Mouse (Mus musculus) layer of hippocampus, adult 6 months (tissue): Measurements from ENCODE around the gene Odam. TPM values are rescaled to one million over a fixed set of nuclear protein-coding genes. Genes with fewer than 3 reads are reported as not detected.

Source experiments
- long read RNA-seq, 2 experiments: library from polyadenylated mRNA; unstranded; transcript quantifications; one replicate each; pipeline ENCODE4 v2.0.0; 2019 to 2020
- polyA plus RNA-seq: library from polyadenylated mRNA; unstranded; fragments of <200 nt; fragmentation: Nextera tagmentation; gene quantifications from 2 replicates; pipeline ENCODE4 v1.2.3, GENCODE M21; 2021

Odam gene
- not detected in 2 replicates for polyA plus RNA-seq
- long read RNA-seq, experiment 1: 0 reads
- long read RNA-seq, experiment 2: 0 reads

GRCm38 (mm10) chr5:87884729-87885128 lies at the start of gene Odam:
Gene Odam, plus strand, starts transcription at chr5:87885029.

GRCm38 (mm10) chr5:87925372-87925771 lies 40.5 kb downstream of the Odam start, which contains the start of gene Csn3:
Gene Csn3, plus strand, starts transcription at chr5:87925579.

Other genes starting within 250 kb of the Odam start
- not detected in 2 replicates for gene Csn1s1, start 218.8 kb upstream of the Odam start, polyA plus RNA-seq
- gene Csn2, start 185.4 kb upstream of the Odam start, polyA plus RNA-seq: not detected in 2 replicates
- gene Csn1s2a, start 110.5 kb upstream of the Odam start, polyA plus RNA-seq: not detected in 2 replicates
- gene Csn1s2b, start 76.9 kb upstream of the Odam start, polyA plus RNA-seq: not detected in 2 replicates
- gene Prr27, start 59.3 kb upstream of the Odam start, polyA plus RNA-seq: not detected in 2 replicates
- gene Csn3, start 40.5 kb downstream of the Odam start, polyA plus RNA-seq: not detected in 2 replicates
- not detected in 2 replicates for gene 2310003L06Rik, start 84.4 kb downstream of the Odam start, polyA plus RNA-seq
- not detected in 2 replicates for gene Gm28434, start 84.5 kb downstream of the Odam start, polyA plus RNA-seq
- not detected in 2 replicates for gene Cabs1, start 94.4 kb downstream of the Odam start, polyA plus RNA-seq
- gene Smr3a, start 117.5 kb downstream of the Odam start, polyA plus RNA-seq: not detected in 2 replicates
- not detected in 2 replicates for gene Smr2, start 201.5 kb downstream of the Odam start, polyA plus RNA-seq
- gene Gm11116, start 226.5 kb downstream of the Odam start, polyA plus RNA-seq: not detected in 2 replicates